Mouse (Mus musculus) left cerebral cortex, postnatal 4 days (tissue): ENCODE measurements around the gene Olfr92. TPM values are rescaled to one million over a fixed set of nuclear protein-coding genes. Genes with fewer than 3 reads are reported as not detected.

Source experiments
- DNase-seq: peaks from one replicate; pipeline ENCODE4 v3.0.0-alpha.2; 2022
- intact Hi-C: fragments of 180-260 bp; cut with DNase I; formaldehyde crosslinking; loops from one replicate; pipeline ENCODE4 v1.15.1; 2025
- total RNA-seq, 2 experiments: library from RNA; stranded (reverse); gene quantifications; 2 replicates each; pipeline ENCODE4 v1.2.3; 2021

Gene Olfr92
- total RNA-seq, 2 experiments from 2014 or later, result not detected

GRCm38 (mm10) chr17:37063686-37064495 lies 56.0 kb downstream of the Olfr92 start:
- intact Hi-C loops, result no loop called here
- no peak for DNase-seq

DNA sequence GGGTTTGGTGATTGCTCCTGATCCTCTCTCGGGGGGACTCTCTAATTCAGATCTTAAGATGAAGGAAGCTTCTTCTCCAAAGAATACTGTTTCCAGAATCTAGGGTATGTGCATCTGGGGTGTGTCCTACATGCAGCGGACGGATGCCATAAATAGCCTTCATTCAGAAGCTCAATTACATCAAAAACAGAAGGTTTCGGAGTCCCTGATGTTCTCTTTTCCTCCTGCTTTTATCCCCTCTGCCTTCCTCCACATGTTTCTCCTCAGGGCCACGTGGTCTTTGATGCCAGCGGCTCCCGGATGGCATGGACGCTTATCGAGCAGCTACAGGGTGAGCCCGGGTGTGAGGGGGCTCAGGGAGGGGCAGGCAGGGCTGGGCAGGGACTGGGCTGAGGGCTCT lies 56.8 kb downstream of the Olfr92 start:
- intact Hi-C loops, result no loop called here
- no peak for DNase-seq

DNA sequence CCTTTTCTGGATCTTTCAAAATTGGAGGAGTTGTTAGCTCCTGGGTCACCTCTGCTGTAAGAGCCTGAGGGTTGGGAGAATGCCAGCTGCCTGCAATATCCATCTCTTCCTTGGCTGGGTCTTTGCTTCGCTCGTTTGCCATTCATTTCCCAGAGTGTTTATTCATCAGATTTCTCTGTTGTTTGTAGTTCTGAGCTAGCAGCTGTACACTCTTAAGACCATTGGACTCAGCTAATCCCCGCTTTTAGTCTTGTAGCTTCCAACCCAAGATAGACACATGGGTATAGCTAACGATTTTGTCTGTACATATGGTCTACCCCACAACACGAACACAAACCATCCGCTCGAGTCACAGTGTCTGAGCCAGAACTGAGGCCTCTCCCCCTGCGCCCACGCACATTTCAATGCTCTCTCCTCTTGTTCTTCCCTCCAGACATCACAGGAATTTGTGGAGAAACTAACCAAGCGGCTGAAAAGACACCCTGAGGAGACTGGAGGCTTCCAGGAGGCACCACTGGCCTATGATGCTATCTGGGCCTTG lies 57.7 kb downstream of the Olfr92 start:
- DNase-seq, result no peak

DNA sequence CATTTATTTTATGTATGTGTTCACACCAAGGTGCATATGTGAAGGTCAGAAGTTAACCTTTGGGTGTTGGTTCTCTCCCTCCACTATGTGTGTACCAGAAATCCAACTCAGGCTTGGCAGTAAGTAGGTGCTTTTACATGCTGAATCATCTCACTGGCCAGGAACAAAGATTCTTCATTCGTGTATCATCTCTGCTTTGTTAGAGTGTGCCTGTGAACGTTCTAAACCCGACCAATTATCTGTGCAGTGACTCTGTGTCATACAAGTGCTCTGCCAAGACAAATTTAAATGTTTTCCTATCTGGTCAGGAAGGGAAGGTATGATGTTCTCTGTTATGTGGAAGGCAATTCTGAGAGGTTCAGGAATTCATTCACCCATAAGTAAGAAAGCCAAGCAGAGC lies 58.5 kb downstream of the Olfr92 start:
- DNase-seq, result no peak

More for the DNA sequence above, 57.7 kb downstream of the Olfr92 start:
- intact Hi-C loops, result no loop called here

More for the DNA sequence above, 58.5 kb downstream of the Olfr92 start:
- intact Hi-C loops, result no loop called here

Other genes with a start within 250 kb of the Olfr92 start
- gene Trim40, start 230.0 kb downstream of the Olfr92 start, total RNA-seq, result not detected
- gene Trim31, start 222.0 kb downstream of the Olfr92 start, total RNA-seq, result not detected
- 1 to 10 TPM; 1.7 TPM for gene Rnf39, start 177.2 kb downstream of the Olfr92 start, total RNA-seq
- 10 to 100 TPM; 81.7 to 91.9 TPM for gene Ppp1r11, start 168.3 kb downstream of the Olfr92 start, total RNA-seq
- gene Znrd1, start 161.5 kb downstream of the Olfr92 start, total RNA-seq, result 10 to 100 TPM; 25.8 to 30.3 TPM
- 1 to 10 TPM; 2.3 to 4.5 TPM for gene Znrd1as, start 161.5 kb downstream of the Olfr92 start, total RNA-seq
- gene 2410137M14Rik, start 138.9 kb downstream of the Olfr92 start, total RNA-seq, result 1 to 10 TPM in 1 of 2 experiments, not detected in 1; 1.1 TPM
- 1 to 10 TPM; 6.0 to 6.5 TPM for gene H2-M5, start 130.6 kb downstream of the Olfr92 start, total RNA-seq
- gene Zfp57, start 118.9 kb downstream of the Olfr92 start, total RNA-seq, result 100 to 1,000 TPM; 218 to 227 TPM
- under 1 TPM in 1 of 2 experiments, not detected in 1; 0.20 TPM for gene Mog, start 96.7 kb downstream of the Olfr92 start, total RNA-seq
- 100 to 1,000 TPM; 430 to 482 TPM for gene Gabbr1, start 74.1 kb downstream of the Olfr92 start, total RNA-seq
- gene Olfr90, start 31.6 kb downstream of the Olfr92 start, total RNA-seq, result not detected
- gene Olfr91, start 21.8 kb downstream of the Olfr92 start, total RNA-seq, result not detected
- not detected for gene Olfr93, start 41.4 kb upstream of the Olfr92 start, total RNA-seq
- not detected for gene Ubd, start 73.8 kb upstream of the Olfr92 start, total RNA-seq
- not detected for gene Olfr94, start 80.9 kb upstream of the Olfr92 start, total RNA-seq
- not detected for gene Olfr95, start 93.0 kb upstream of the Olfr92 start, total RNA-seq
- gene Olfr96, start 100.1 kb upstream of the Olfr92 start, total RNA-seq, result not detected
- gene Olfr97, start 117.2 kb upstream of the Olfr92 start, total RNA-seq, result not detected
- not detected for gene Olfr98, start 143.7 kb upstream of the Olfr92 start, total RNA-seq
- gene H2-M3, start 150.1 kb upstream of the Olfr92 start, total RNA-seq, result 1 to 10 TPM; 1.6 to 1.7 TPM
- gene Olfr99, start 163.4 kb upstream of the Olfr92 start, total RNA-seq, result not detected
- not detected for gene Olfr101, start 184.2 kb upstream of the Olfr92 start, total RNA-seq
- not detected for gene Olfr102, start 197.0 kb upstream of the Olfr92 start, total RNA-seq
- not detected for gene Olfr103, start 219.6 kb upstream of the Olfr92 start, total RNA-seq
- not detected for gene Olfr104-ps, start 239.5 kb upstream of the Olfr92 start, total RNA-seq